Mouse (Mus musculus) stomach, embryonic 16.5 days (tissue): ENCODE results near the gene Sparcl1. TPM values are rescaled to one million over a fixed set of nuclear protein-coding genes. Genes with fewer than 3 reads are reported as not detected.

ENCODE experiments used
- ATAC-seq: fragments of 200-750 bp; cut with Nextera tagmentation; 2 replicates; pipeline ENCODE4 v1.8.0; 2017; ENCODE audit warnings: moderate number of reproducible peaks, moderate TSS enrichment; ENCODE audit not compliant: insufficient read depth, low FRiP score
- H3K27ac ChIP-seq: fragments of 300-500 bp; sonication (generic); 2 replicates; pipeline ENCODE4 v1.5.1; 2014; ENCODE audit warnings: low read length
- H3K27me3 ChIP-seq: fragments of 300-500 bp; sonication (generic); 2 replicates; pipeline ENCODE4 v1.6.1; 2014; ENCODE audit warnings: low read length, control low read depth, mixed read lengths; ENCODE audit not compliant: control insufficient read depth, insufficient read depth
- H3K36me3 ChIP-seq: fragments of 300-500 bp; sonication (generic); 2 replicates; pipeline ENCODE4 v1.6.1; 2014; ENCODE audit warnings: low read length; ENCODE audit not compliant: control insufficient read depth, insufficient read depth
- H3K4me1 ChIP-seq: fragments of 300-500 bp; sonication (generic); 2 replicates; pipeline ENCODE4 v1.6.1; 2014; ENCODE audit warnings: low read length, control low read depth, mixed read lengths; ENCODE audit not compliant: control insufficient read depth, insufficient read depth
- H3K4me2 ChIP-seq: fragments of 300-500 bp; sonication (generic); 2 replicates; pipeline ENCODE4 v1.6.1; 2014; ENCODE audit warnings: low read depth, low read length, mixed read lengths
- H3K4me3 ChIP-seq: fragments of 300-500 bp; sonication (generic); replicated peaks from 2 replicates; pipeline ENCODE4 v1.5.1; 2014; ENCODE audit warnings: mild to moderate bottlenecking, low read length
- H3K9ac ChIP-seq: fragments of 300-500 bp; sonication (generic); 2 replicates; pipeline ENCODE4 v1.6.1; 2014; ENCODE audit warnings: low read length
- H3K9me3 ChIP-seq: fragments of 300-500 bp; sonication (generic); replicated peaks from 2 replicates; pipeline ENCODE4 v1.6.1; 2016; ENCODE audit warnings: low read length, control low read depth; ENCODE audit not compliant: control insufficient read depth
- WGBS: fragments of 180-500 bp; shearing (Covaris S2); extraction: QIAGEN DNeasy Blood & Tissue Kit; methylation state at CpG from one replicate; pipeline ENCODE4 v1.1.7; 2014; 5-methylcytosine and 5-hydroxymethylcytosine counted together
- polyA plus RNA-seq: library from polyadenylated mRNA; unstranded; fragments of >200 nt; fragmentation: Nextera tagmentation; extraction: Ambion mirVana; gene quantifications from 2 replicates; pipeline ENCODE4 v1.2.1, GENCODE M21; 2015

Gene Sparcl1
- polyA plus RNA-seq, 1 experiment from 2014 or later = 380 TPM

DNA sequence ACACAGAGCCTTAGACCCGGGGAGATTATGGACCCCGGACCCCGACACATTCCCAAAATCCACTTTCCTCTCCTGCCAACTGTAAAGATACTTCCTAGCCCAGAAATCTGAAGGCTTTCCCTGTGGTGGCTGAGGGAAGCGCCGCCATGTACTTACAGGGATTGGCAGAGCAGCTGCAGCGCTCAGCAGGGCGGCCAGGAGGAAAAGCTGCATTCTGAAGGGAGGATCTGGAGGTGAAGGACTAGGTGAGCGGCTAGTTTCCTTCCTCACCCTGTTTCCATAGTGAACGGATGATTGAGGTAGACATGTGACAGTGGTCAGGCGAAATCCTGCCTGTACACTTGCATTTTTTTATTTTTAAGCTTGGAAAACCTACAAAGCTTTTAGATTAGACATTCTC is 37.2 kb downstream of the Sparcl1 start:
- Histone ChIP-seq H3K36me3 (0 out of 2 replicates have a peak, but pooled peaks cover 3% of the 10 kb centered on the region), H3K27ac (no peak overlapping the region), H3K4me2 (no peak overlapping the region), H3K4me3 (no peak overlapping the region), H3K9me3 (no peaks in the 10 kb centered on the region), H3K9ac (peak overlapping the region; percentile 23; the same call in 1 of the 2 replicates), H3K4me1 (peaks cover 12% of the 10 kb centered on the region; the same call in 1 of the 2 replicates), H3K27me3 (no peaks in the 10 kb centered on the region)
- no peak for ATAC-seq
- WGBS = 29% methylated on average over 10 of the region's 10 CpGs

DNA sequence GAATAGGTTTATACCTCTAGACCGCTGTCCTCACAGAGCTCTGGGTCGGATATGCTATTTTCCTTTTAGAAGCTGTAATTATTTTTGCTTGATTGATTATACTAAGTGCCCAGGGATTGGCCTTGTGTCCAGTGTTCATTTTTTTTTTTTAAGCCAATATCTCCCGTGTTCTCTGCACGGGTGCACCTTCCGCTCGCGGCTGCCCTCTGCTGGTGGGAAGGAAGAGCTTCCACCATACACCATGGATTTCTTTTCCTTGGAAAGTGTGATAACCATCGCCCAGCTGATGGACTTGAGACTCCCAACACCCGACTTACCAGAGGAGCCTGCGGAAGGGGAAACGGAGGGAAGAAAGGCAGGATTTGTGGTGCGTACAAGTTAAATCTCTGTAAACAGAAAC is 39.1 kb downstream of the Sparcl1 start:
- no peak for ATAC-seq
- Histone ChIP-seq H3K4me3 (no peak overlapping the region), H3K9me3 (no peaks in the 10 kb centered on the region), H3K36me3 (no peaks in the 10 kb centered on the region), H3K4me1 (peaks cover 12% of the 10 kb centered on the region; the same call in 1 of the 2 replicates), H3K27ac (no peak overlapping the region), H3K9ac (no peak overlapping the region), H3K27me3 (no peaks in the 10 kb centered on the region), H3K4me2 (peak overlapping the region; percentile 45; the same call in 1 of the 2 replicates)
- 23% methylated on average over 12 of the region's 12 CpGs for WGBS

DNA sequence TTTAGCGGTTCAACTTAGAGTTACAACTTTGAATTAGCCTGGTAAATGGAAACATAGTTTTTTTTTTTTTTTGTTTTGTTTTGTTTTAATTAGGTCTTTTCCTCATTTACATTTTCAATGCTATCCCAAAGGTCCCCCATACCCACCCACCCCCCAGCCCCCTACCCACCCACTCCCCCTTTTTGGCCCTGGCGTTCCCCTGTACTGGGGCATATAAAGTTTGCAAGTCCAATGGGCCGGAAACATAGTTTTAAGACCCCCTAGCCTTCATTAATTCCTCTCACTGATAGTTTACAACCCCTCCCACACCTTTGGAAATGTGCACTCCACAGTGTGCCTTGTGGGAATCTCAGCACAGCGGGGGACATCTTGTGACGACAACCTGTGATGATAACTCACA is 39.9 kb downstream of the Sparcl1 start:
- peak; percentile 86 for ATAC-seq
- Histone ChIP-seq H3K36me3 (no peaks in the 10 kb centered on the region), H3K4me3 (no peak overlapping the region), H3K4me2 (no peak overlapping the region), H3K9me3 (no peaks in the 10 kb centered on the region), H3K4me1 (peaks cover 12% of the 10 kb centered on the region; the same call in 1 of the 2 replicates), H3K27me3 (no peaks in the 10 kb centered on the region), H3K27ac (no peak overlapping the region), H3K9ac (no peak overlapping the region)
- WGBS = 92% methylated on average over 5 of the region's 5 CpGs

DNA sequence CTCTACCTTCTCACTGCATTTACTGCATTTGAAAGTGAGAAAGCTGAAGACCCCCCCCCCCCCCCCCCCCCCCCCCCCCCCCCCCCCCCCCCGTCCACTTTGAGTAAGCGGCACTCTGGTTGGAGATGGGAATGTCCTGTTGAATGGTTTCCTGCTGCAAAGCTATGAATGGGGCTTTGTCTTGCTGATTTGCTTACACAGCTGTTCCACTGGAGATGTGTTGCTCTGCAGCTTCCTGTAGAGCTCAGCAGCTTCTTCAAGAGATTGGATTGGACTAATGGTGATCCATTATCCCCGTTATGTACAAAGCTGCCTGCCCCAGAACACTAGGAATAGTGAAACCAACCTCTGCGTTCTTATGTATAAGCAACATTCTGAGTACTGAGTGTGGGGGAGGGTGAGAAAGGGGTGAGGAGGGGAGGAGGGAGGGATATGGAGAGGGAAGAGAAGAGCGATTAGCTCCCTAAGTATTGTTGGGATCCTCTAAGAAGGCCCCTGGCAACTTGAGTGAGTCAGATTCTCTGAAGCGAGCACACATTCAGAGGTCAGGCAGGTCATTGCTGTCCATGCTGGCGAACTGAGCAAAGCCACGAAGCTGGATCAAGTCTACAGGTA is 41.2 kb downstream of the Sparcl1 start:
- H3K9me3 ChIP-seq = no peaks in the 10 kb centered on the region
- 33% methylated on average over 6 of the region's 8 CpGs for WGBS
- H3K4me1 ChIP-seq = peaks cover 12% of the 10 kb centered on the region; the same call in 1 of the 2 replicates
- peak overlapping the region; percentile 24; the same call in 1 of the 2 replicates for H3K4me2 ChIP-seq
- no peak overlapping the region for H3K9ac ChIP-seq
- peak overlapping the region; percentile 51 for H3K27ac ChIP-seq
- H3K36me3 ChIP-seq = no peaks in the 10 kb centered on the region
- peak; percentile 91 for ATAC-seq
- no peaks in the 10 kb centered on the region for H3K27me3 ChIP-seq
- H3K4me3 ChIP-seq = no peak overlapping the region

DNA sequence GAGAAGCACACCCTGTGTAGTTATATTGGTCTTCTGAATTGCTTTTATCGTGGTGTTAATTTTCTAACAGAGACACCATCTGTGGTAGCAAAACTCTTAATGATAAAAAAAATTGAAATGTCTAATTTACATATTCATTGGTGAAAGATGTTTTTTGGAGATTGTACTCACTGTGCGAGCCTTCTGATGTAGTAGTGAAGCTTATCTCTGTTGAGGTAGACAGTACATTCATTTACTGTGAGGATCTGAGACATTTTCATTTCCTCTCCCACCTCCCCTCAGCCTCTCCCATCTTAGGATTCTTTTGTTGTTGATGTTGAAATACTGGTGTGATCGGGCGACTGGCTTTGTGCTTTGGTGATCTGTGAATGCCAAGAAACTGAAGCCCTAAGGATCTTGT is 42.5 kb downstream of the Sparcl1 start:
- no peak overlapping the region for H3K4me3 ChIP-seq
- no peaks in the 10 kb centered on the region for H3K9me3 ChIP-seq
- H3K4me2 ChIP-seq = no peak overlapping the region
- 75% methylated on average over 4 of the region's 4 CpGs for WGBS
- no peak overlapping the region for H3K9ac ChIP-seq
- no peaks in the 10 kb centered on the region for H3K36me3 ChIP-seq
- H3K27me3 ChIP-seq = no peaks in the 10 kb centered on the region
- no peak overlapping the region for H3K27ac ChIP-seq
- no peak for ATAC-seq
- H3K4me1 ChIP-seq = peaks cover 5% of the 10 kb centered on the region; the same call in 1 of the 2 replicates

DNA sequence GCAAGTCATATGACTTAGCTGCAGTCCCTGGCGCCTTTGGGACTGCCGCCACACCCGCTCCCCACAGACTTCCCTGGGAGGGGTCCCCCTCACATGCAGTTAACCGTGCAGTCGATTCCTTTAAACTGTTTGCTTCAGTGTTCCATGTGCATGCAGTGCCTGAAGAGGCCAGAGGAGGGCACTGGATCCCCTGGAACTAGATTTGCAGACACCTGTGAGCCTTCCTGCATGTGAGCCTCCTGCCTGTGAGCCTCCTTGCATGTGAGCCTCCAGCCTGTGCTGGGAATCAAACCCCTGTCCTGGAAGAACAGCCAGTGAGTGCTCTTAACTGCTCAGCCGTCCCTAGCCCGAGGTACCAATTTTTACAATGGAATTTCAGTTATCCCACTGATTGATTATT is 44.8 kb downstream of the Sparcl1 start:
- no peaks in the 10 kb centered on the region for H3K9me3 ChIP-seq
- H3K27me3 ChIP-seq = no peaks in the 10 kb centered on the region
- H3K36me3 ChIP-seq = peaks cover 4% of the 10 kb centered on the region
- H3K4me2 ChIP-seq = no peak overlapping the region
- WGBS = 90% methylated on average over 7 of the region's 7 CpGs
- H3K4me1 ChIP-seq = peaks cover 5% of the 10 kb centered on the region; the same call in 1 of the 2 replicates
- H3K27ac ChIP-seq = no peak overlapping the region
- no peak for ATAC-seq
- no peak overlapping the region for H3K4me3 ChIP-seq
- H3K9ac ChIP-seq = no peak overlapping the region

DNA sequence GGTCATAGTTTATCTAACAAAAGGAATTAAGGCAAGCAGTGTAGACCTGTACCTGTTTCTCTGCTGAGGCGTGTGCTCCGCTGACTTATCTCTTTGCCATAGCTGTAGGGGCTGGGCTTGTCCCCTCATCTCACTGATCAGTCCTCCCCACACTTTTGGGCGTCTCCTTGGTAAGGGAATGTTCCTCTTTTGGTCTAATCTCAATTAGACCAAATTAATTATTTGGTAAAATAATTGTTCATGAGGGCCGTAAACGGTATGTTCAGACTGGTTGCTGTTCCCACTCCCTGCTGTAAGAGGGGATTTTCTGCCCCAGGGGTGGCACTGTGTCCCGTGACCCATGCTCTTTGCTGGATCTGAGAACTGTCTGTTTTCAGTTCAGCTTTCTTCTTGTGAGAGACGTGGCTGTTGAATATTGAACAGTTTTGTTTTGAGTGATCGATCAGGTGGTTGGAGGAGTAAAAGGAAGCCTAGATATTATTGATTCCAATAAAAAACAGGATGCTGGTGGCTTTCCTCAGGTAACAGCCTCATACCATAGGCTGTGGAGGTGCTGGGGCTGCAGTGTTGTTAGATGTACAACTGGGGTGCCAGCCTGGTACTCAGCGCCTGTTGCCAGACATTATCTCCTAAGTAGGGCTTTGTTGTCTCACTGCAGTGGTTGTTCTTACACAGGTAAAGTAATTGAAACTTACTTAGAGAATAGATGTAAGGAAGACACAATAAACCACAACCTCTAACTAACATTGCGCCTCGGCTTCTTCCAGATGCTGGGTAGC is 50.6 kb downstream of the Sparcl1 start:
- peaks cover 4% of the 10 kb centered on the region for H3K36me3 ChIP-seq
- H3K4me2 ChIP-seq = no peak overlapping the region
- no peaks in the 10 kb centered on the region for H3K27me3 ChIP-seq
- H3K4me1 ChIP-seq = no peaks in the 10 kb centered on the region
- 91% methylated on average over 11 of the region's 11 CpGs for WGBS
- no peak overlapping the region for H3K27ac ChIP-seq
- no peaks in the 10 kb centered on the region for H3K9me3 ChIP-seq
- no peak for ATAC-seq
- H3K4me3 ChIP-seq = no peak overlapping the region
- no peak overlapping the region for H3K9ac ChIP-seq

DNA sequence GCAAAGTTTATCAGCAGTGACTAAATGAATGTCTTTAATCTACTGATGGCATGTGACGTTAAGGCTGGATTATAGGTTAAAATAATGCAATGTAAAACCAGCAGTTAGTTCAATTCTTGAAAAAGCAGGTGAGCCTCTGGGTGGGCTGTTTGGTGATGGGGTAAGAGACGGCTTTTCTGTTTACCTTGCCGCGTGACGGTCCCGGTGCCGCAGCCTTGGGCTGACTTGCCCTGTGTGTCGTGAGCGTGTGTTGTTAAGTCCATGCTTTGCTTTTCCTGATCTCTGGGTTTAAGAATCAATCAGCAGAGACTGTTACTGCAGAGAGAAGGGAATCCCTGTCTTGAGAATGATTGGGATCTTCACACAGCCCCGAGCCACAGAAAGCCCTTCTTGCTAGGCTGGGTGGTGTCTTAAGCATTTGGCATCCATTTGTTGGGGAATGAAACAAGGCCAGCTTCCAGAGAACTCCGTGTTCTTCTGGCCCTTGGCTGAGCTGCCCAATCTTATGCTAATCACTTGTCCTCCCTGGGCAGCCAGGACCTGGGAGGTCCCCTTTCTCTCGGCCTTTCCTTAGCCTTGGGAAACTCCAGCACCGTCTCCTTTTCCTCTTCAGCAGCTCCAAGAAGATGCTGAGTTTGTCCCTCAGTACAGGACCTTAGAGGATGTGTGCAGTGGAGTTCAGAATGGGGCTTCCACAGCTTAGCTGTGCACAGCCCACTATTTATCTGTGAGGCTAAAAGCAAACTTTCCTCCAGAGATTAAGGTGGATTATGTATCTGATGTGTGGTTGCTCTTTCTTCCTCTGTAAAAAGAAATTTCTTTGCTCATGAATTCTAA is 51.4 kb downstream of the Sparcl1 start:
- Histone ChIP-seq H3K4me2 (no peak overlapping the region), H3K27ac (no peak overlapping the region), H3K4me3 (no peak overlapping the region), H3K9me3 (no peaks in the 10 kb centered on the region), H3K27me3 (no peaks in the 10 kb centered on the region), H3K4me1 (no peaks in the 10 kb centered on the region), H3K9ac (no peak overlapping the region), H3K36me3 (peaks cover 4% of the 10 kb centered on the region)
- ATAC-seq = no peak
- 82% methylated on average over 13 of the region's 13 CpGs for WGBS
